Mouse (Mus musculus): ENCODE measurements around the gene Rpl12. TPM values are rescaled to one million over a fixed set of nuclear protein-coding genes. Genes with fewer than 3 reads are reported as not detected.

Rpl12 gene
- total RNA-seq, 2 experiments from 2014 or later = 114 to 120 TPM

GRCm38 (mm10) chr2:32939418-32939817, 21.9 kb upstream of the Rpl12 start:
- DNase-seq (ENCODE audit: low spot score in 2 of 2) = peak in 1 of 2 experiments; percentile 54

GRCm38 (mm10) chr2:32940483-32940882, 20.9 kb upstream of the Rpl12 start:
- no peak for DNase-seq (ENCODE audit: low spot score in 2 of 2)

- DNase-seq (ENCODE audit: low spot score in 2 of 2) = no peak
These were observed 13.9 kb upstream of the Rpl12 start for GRCm38 (mm10) chr2:32947454-32947853.

- no peak for DNase-seq (ENCODE audit: low spot score in 2 of 2)
These were observed 6.8 kb upstream of the Rpl12 start for GRCm38 (mm10) chr2:32954581-32954980.

- peak; percentile 48 to 57 for DNase-seq (ENCODE audit: low spot score in 2 of 2)
These were observed 4.0 kb upstream of the Rpl12 start for GRCm38 (mm10) chr2:32957344-32957743.

GRCm38 (mm10) chr2:32960273-32960672, 1.1 kb upstream of the Rpl12 start:
- DNase-seq (ENCODE audit: low spot score in 2 of 2) = no peak

GRCm38 (mm10) chr2:32962062-32962874, 909 bp downstream of the Rpl12 start:
- DNase-seq (ENCODE audit: low spot score in 2 of 2) = no peak

GRCm38 (mm10) chr2:32962875-32963220, 1.5 kb downstream of the Rpl12 start:
- DNase-seq (ENCODE audit: low spot score in 2 of 2) = no peak

- no peak for DNase-seq (ENCODE audit: low spot score in 2 of 2)
These were observed 2.2 kb downstream of the Rpl12 start for GRCm38 (mm10) chr2:32963544-32963943.

- no peak for DNase-seq (ENCODE audit: low spot score in 2 of 2)
These were observed 2.6 kb downstream of the Rpl12 start for GRCm38 (mm10) chr2:32963981-32964380.

- DNase-seq (ENCODE audit: low spot score in 2 of 2) = no peak
These were observed 3.5 kb downstream of the Rpl12 start for GRCm38 (mm10) chr2:32964659-32965457.

- DNase-seq (ENCODE audit: low spot score in 2 of 2) = no peak
These were observed 4.3 kb downstream of the Rpl12 start for GRCm38 (mm10) chr2:32965511-32966183.

- DNase-seq (ENCODE audit: low spot score in 2 of 2) = no peak
These were observed 4.9 kb downstream of the Rpl12 start for GRCm38 (mm10) chr2:32966184-32966688.

- DNase-seq (ENCODE audit: low spot score in 2 of 2) = peak; percentile 82 to 90
These were observed 5.6 kb downstream of the Rpl12 start for GRCm38 (mm10) chr2:32966689-32967631.

- DNase-seq (ENCODE audit: low spot score in 2 of 2) = no peak
These were observed 6.8 kb downstream of the Rpl12 start for GRCm38 (mm10) chr2:32968024-32968614.

GRCm38 (mm10) chr2:32969326-32969725, 8.0 kb downstream of the Rpl12 start:
- peak in 1 of 2 experiments; percentile 38 for DNase-seq (ENCODE audit: low spot score in 2 of 2)

GRCm38 (mm10) chr2:32971235-32971634, 9.9 kb downstream of the Rpl12 start:
- DNase-seq (ENCODE audit: low spot score in 2 of 2) = no peak

GRCm38 (mm10) chr2:32974216-32974615, 12.9 kb downstream of the Rpl12 start:
- no peak for DNase-seq (ENCODE audit: low spot score in 2 of 2)

- DNase-seq (ENCODE audit: low spot score in 2 of 2) = no peak
These were observed 15.8 kb downstream of the Rpl12 start for GRCm38 (mm10) chr2:32977114-32977513.

GRCm38 (mm10) chr2:32978675-32979074, 17.3 kb downstream of the Rpl12 start:
- DNase-seq (ENCODE audit: low spot score in 2 of 2) = no peak
